Mouse (Mus musculus): ENCODE measurements around the gene Exosc8. TPM values are rescaled to one million over a fixed set of nuclear protein-coding genes. Genes with fewer than 3 reads are reported as not detected.
"Not testable (repeated sequence)": the region's sequence is repeated elsewhere in the genome, so short reads cannot be mapped to it uniquely, and the experiment has no call there.

Gene Exosc8
- 68.0 and 96.9 TPM in 2 replicates for polyA plus RNA-seq (2012; rRNA removed)

DNA sequence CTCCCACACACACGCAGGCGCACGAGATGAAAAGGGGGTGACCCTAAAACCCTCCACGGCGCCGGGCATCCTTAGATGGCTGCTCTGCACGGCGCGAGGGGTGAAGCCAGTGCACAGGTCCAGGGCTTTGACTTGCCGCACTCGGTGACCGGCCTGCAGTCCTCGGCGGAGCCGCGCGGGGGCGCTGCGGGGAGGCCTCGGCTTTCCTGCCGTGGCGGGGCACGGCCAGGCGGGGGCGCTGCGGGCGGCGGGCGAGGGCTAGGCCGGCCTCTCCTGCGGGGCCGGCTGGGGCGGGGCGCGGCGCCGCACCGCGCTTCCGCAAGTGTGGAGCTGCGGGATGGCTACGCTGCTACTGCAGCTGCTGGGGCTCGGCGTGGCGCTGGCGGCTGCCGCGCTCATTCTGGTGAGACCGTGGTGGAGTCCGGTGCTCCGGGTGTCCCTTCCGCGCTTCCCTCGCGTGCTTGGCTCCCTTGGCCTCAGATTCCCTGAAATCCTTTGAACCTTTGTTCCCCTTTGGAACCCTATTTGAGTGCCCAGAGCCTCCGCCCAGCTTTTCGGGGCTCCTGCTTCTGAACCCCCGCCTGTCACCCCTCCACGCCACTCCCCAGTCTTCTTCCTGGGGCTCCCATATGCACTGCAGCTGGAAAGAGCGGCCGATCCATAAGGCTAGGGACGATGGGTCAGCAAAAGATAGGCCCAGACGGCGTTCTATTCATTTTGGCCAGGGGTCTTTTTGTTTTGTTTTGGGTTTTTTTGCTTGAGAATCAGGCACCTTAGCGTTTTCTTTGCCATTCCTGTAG lies at the start of gene Exosc8, which contains the start of gene Alg5:
Gene Exosc8, minus strand, starts transcription at position 147 of the 800 bp plus-strand sequence.
Gene Alg5, plus strand, starts transcription at position 293 of the 800 bp plus-strand sequence.
- TF ChIP-seq CTCF (IDR thresholded peaks at IDR 0.05; ENCODE audit: borderline replicate concordance, extremely low read depth, insufficient read depth, insufficient read length) = peak; percentile 97
- TF ChIP-seq POLR2A (IDR thresholded peaks at IDR 0.05; ENCODE audit: borderline replicate concordance, extremely low read depth, insufficient read depth, insufficient read length, poor library complexity, severe bottlenecking) = peak; percentile 99
- peak; percentile 91 for DNase-seq (ENCODE audit: low read depth)

DNA sequence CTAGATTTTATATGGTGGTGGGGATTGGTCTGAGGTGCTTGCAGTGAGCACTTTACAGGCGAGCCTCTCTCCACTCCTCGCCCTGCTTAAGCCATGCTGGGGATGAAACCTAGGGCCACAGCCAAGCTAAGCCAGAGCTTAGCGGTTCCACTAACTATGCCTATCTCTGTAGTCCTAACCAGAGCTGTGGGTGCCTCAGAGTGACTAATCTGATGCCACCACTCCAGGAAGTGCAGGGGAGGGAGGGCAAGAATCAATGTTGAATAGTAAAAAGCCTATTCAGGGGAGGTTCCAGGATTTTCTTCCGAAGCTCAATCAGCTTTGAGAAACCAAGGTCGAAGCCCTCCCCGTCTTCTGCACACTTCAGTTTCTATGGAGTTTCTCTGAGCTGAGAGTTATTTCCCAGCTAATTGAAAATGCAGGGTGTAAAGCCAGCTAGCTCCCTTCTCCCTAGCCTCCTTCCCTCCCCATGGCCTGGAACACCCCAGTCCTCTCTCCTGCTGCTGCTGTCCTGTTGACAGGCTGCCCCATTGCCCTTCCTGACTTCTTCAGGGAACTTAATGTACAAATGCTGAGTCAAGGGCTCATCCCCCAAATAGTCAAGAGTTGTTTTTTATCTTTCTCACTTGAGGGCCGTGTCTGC lies 40.9 kb upstream of the Exosc8 start:
- TF ChIP-seq CTCF (IDR thresholded peaks at IDR 0.05; ENCODE audit: borderline replicate concordance, extremely low read depth, insufficient read depth, insufficient read length) = no peak
- no peak for TF ChIP-seq POLR2A (IDR thresholded peaks at IDR 0.05; ENCODE audit: borderline replicate concordance, extremely low read depth, insufficient read depth, insufficient read length, poor library complexity, severe bottlenecking)
- DNase-seq (ENCODE audit: low read depth) = no peak

DNA sequence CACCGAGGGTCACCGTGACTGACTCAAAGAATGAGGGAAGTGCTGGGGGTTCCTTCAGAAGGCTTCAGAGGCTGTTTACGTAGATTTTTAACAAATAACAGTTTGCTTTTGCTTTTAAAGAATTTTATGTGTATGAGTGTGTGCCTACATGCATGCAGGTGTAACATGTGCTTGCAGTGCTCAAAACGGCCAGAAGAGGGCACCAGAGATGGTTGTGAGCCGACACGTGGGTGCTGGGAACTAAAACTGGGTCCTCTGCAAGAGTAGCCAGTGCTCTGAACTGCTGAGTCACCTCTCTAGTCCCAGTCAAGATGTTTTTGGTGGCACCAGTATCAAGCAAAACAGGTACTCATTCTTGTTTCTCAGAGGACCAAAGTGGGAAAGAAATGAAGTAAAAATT lies 38.4 kb upstream of the Exosc8 start:
- no peak for TF ChIP-seq POLR2A (IDR thresholded peaks at IDR 0.05; ENCODE audit: borderline replicate concordance, extremely low read depth, insufficient read depth, insufficient read length, poor library complexity, severe bottlenecking)
- no peak for TF ChIP-seq CTCF (IDR thresholded peaks at IDR 0.05; ENCODE audit: borderline replicate concordance, extremely low read depth, insufficient read depth, insufficient read length)
- DNase-seq (ENCODE audit: low read depth) = no peak

DNA sequence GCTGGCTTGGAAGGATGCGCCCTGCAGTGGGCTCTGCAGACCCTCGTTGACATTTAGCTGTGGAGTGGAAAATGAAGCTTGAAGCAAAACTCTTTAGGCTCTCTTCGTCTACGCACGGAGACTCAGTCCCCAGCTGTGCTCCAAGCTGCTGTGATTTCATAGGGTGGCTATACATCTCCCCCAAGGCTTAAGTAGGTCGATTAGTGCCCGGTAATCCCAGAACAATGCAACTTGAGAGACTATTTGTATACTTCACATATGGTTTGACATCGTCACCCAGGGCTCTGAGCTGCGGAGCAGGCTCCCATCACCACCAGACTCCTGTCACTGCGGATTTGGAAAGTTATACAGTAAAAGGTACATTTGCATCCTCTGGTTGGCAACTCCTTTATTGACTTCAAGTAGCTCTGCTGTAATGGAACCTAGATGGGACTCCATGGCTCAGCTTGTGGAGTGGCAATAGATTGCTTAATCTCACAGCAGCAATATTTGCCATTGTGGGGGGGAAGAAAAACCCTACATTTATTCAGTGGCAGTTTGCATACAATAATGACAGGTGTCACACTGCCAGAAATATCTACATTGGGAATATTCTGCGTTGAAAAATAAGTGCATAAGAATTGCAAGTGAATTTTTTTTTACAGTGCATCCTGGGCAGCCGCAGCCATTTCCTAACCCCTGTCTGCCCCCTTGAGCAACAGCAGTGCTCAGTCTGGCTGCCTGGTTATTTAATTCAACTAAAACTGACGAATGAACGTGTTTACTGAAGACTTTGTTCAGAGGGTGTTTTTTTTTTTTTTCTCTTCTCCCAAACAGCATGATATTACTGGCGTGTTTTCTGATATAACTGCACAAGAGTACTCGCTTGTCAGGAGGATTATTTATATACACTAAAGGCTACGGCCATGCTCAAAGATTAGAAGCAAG lies 34.4 kb upstream of the Exosc8 start:
- TF ChIP-seq POLR2A (IDR thresholded peaks at IDR 0.05; ENCODE audit: borderline replicate concordance, extremely low read depth, insufficient read depth, insufficient read length, poor library complexity, severe bottlenecking) (no peak), CTCF (IDR thresholded peaks at IDR 0.05; ENCODE audit: borderline replicate concordance, extremely low read depth, insufficient read depth, insufficient read length) (no peak)
- DNase-seq (ENCODE audit: low read depth) = peak; percentile 7

DNA sequence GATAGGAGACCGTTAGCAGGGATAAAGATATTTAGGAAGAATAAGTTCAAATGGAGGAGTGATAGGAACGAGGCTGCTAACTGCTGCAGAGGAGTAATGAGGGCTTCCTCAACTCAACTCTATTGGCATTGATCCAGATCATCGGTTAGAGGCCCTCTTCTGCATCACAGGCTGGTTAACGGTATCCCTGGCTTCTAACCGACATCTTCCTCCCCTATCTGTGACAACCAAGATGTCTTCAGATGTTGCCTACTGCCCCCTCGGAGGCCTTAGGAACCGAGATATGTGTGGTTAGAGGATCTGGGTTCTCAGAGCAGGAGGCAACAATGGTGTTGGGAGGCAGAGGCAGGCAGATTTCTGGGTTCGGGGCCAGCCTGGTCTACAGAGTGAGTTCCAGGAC lies 33.4 kb upstream of the Exosc8 start:
- TF ChIP-seq POLR2A (IDR thresholded peaks at IDR 0.05; ENCODE audit: borderline replicate concordance, extremely low read depth, insufficient read depth, insufficient read length, poor library complexity, severe bottlenecking) (no peak), CTCF (IDR thresholded peaks at IDR 0.05; ENCODE audit: borderline replicate concordance, extremely low read depth, insufficient read depth, insufficient read length) (no peak)
- DNase-seq (ENCODE audit: low read depth) = no peak

DNA sequence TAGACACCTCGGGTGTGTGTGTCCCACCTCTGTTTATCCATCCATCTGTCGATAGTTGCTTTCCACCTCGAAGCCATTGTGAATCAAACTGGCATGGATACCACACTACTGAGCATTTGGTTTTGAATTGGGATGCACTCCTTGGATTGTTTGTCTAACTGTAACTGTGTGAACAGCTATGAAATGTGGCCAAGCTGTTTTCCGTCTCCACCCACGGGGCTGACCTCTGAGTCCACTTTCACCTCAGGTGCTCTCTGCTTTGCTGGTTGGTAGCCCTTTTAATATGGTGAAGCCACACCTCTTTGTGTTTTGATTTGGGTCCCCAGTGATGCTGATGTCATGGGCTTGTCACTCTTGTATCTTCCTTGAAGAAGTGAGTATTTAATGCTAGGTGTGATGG lies 31.6 kb upstream of the Exosc8 start:
- DNase-seq (ENCODE audit: low read depth) = no peak
- TF ChIP-seq POLR2A (IDR thresholded peaks at IDR 0.05; ENCODE audit: borderline replicate concordance, extremely low read depth, insufficient read depth, insufficient read length, poor library complexity, severe bottlenecking) (no peak), CTCF (IDR thresholded peaks at IDR 0.05; ENCODE audit: borderline replicate concordance, extremely low read depth, insufficient read depth, insufficient read length) (no peak)

DNA sequence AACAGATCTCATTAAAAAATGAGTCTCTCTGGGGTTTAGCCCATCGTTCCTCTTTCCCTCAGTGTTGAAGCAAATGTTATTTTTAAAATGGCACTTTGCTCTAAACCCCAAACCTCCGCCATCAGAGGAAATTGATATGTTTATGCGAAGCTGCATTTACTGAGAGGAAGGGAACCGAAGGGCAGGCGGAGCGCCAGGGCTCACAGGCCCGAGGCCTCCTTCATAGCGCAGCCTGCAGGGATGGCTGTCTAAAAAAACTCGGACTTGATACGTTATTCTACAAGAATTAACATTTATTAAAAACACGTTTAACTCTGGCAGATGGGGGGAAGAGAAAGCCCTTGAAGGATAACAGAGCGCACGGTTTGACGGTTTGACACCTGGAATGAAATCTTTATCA lies 30.8 kb upstream of the Exosc8 start:
- DNase-seq (ENCODE audit: low read depth) = no peak
- no peak for TF ChIP-seq CTCF (IDR thresholded peaks at IDR 0.05; ENCODE audit: borderline replicate concordance, extremely low read depth, insufficient read depth, insufficient read length)
- no peak for TF ChIP-seq POLR2A (IDR thresholded peaks at IDR 0.05; ENCODE audit: borderline replicate concordance, extremely low read depth, insufficient read depth, insufficient read length, poor library complexity, severe bottlenecking)

DNA sequence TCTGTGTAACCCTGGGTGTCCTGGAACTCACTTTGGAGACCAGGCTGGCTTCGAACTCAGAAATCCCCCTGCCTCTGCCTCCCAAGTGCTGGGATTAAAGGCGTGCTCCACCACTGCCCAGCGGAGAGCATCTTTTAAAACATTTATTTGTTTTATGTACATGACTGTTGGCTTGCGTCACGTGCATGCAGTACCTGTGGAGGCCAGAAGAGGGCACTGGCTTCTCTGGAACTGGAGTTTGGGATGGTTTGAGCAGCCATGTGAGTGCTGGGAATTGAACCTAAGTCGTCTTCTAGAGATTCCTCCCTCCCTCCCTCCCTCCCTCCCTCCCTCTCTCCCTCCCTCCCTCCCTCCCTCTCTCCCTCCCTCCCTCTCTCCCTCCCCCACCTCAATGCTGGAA lies 30.3 kb upstream of the Exosc8 start:
- TF ChIP-seq CTCF (IDR thresholded peaks at IDR 0.05; ENCODE audit: borderline replicate concordance, extremely low read depth, insufficient read depth, insufficient read length) = peak; percentile 33; the same call in 1 of the 2 replicates
- DNase-seq (ENCODE audit: low read depth) = not testable (repeated sequence)

DNA sequence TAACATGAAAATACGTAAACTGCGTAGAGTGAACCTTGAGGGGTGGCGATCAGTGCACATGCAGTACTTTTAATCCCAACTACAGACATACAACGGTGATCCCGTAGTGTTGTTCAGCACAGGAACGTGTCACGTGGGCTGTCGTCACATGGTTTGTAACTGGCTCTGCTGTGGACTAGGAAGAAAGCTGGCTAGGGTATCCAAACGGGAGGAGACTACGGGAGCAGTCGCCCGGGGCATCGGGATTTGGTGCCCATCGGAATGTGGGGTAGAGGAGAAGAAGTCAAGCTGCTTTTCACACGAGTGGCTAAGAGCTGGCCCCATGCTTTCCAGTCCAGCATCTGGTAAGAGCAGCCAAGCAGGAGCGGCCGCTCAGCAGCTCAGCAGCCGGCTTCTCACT lies 29.2 kb upstream of the Exosc8 start:
- TF ChIP-seq CTCF (IDR thresholded peaks at IDR 0.05; ENCODE audit: borderline replicate concordance, extremely low read depth, insufficient read depth, insufficient read length) = no peak
- no peak for TF ChIP-seq POLR2A (IDR thresholded peaks at IDR 0.05; ENCODE audit: borderline replicate concordance, extremely low read depth, insufficient read depth, insufficient read length, poor library complexity, severe bottlenecking)
- DNase-seq (ENCODE audit: low read depth) = peak; percentile 65

DNA sequence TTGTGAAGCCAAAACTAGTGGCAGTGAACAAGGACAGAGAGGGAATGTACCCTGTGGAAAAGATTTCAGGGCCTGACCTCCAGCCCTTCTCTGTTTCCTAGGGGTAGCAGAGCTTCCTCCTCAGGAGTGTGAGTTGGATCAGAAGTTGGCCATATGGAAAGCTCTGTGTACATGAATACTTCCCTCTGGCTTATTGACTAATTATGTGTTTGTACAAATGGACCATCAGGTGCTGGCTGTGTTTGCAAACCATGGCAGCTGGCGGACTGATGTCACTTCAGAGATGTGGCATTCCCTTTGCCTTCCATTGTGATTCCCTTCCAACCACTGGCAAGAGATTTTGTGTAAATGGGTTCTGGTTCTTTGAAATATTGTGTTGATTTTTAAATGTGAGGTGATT lies 26.1 kb upstream of the Exosc8 start:
- peak; percentile 59 for DNase-seq (ENCODE audit: low read depth)
- no peak for TF ChIP-seq CTCF (IDR thresholded peaks at IDR 0.05; ENCODE audit: borderline replicate concordance, extremely low read depth, insufficient read depth, insufficient read length)

All from brain, embryonic 14.5 days (tissue).